Mouse (Mus musculus): Measurements from ENCODE around the gene Krt78.
"Not testable (repeated sequence)": the region's sequence is repeated elsewhere in the genome, so short reads cannot be mapped to it uniquely, and the experiment has no call there.

DNA sequence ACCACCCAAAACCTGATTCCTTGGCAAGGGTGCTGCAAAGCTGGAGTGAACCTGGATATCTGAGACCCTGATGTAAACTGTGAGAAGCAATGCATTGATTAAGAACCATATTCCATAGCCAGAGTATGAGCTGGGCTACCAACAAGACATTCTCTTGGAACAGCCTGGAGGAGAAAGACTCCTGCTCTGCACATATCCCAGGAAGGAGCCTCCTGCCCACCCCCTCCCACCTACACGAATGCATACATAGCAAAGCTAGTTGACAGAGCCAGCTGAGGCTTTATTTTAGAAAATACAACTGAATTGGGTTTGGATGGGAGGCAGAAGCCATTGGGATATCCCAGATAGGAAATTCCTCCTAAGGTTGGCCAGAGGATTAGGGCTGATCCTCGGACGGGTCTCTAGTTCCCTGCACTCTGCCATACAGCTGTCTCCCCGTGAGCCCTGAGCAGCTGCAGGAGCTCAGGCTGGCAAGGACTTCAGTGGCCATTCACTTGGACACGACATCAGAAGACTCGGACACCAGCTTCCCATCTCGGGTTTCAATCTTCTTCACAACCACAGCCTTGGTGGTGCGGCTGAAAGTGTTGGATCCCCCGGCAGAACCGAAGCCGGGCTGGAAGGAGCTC is 42.5 kb upstream of the Krt78 start:
- not testable (repeated sequence) for TF ChIP-seq CTCF (conservative IDR thresholded peaks at IDR 0.05; ENCODE audit: low read length); NANOG (IDR thresholded peaks at IDR 0.05; ENCODE audit: borderline replicate concordance, low read length); POU5F1 (IDR thresholded peaks at IDR 0.05; ENCODE audit: borderline replicate concordance, low read length)

Data from E14TG2a.4 (cell line).